ENCODE assay signal across 7 mouse cellular contexts in genomic region chr11:58959921-58960465, GRCm38 (mm10). TPM values are rescaled to one million over a fixed set of nuclear protein-coding genes. Genes with fewer than 3 reads are reported as not detected.
DNase-seq lines count a peak whose midpoint lies in the region; ATAC-seq and TF ChIP-seq lines count a peak whose summit lies in the region.

No protein-coding gene starts in this region.

- no peak overlapping the region for H3K9ac ChIP-seq in intestine, postnatal 0 days (ENCODE audit: low read depth, low read length)
- no peak overlapping the region; the same call in 1 of the 2 replicates for H3K9ac ChIP-seq in limb, embryonic 12.5 days (replicated peaks)
- H3K9ac ChIP-seq in midbrain, embryonic 13.5 days (replicated peaks), result peak overlapping the region; percentile 63

- peak; percentile 86 for DNase-seq in adrenal gland, postnatal 10 days
- DNase-seq in embryo, embryonic 10 days (ENCODE audit: low spot score), result peak; percentile 83
- peak; percentile 64 to 73 for DNase-seq in spleen, adult 18-20 months

- peak overlapping the region; percentile 76 for H3K4me2 ChIP-seq in intestine, postnatal 0 days (replicated peaks; ENCODE audit: low read depth)
- H3K4me2 ChIP-seq in limb, embryonic 12.5 days, result peak overlapping the region; percentile 65
- H3K4me2 ChIP-seq in midbrain, embryonic 13.5 days (replicated peaks), result peak overlapping the region; percentile 63

- peak; percentile 70 for ATAC-seq in granulocyte monocyte progenitor cell, adult 5-6 weeks (replicated peaks; ENCODE audit: poor library complexity, severe bottlenecking)
- ATAC-seq in intestine, postnatal 0 days, result peak; percentile 73
- ATAC-seq in limb, embryonic 12.5 days (ENCODE audit: insufficient number of reproducible peaks, insufficient read depth, low FRiP score, low TSS enrichment, low read depth), result peak; percentile 57
- peak; percentile 81 for ATAC-seq in midbrain, embryonic 13.5 days

- no peaks in the 10 kb centered on the region for H3K9me3 ChIP-seq in intestine, postnatal 0 days (ENCODE audit: control insufficient read depth)
- H3K9me3 ChIP-seq in limb, embryonic 12.5 days, result peaks cover 8% of the 10 kb centered on the region
- peaks cover 4% of the 10 kb centered on the region; the same call in 1 of the 2 replicates for H3K9me3 ChIP-seq in midbrain, embryonic 13.5 days

- H3K27me3 ChIP-seq in intestine, postnatal 0 days (replicated peaks; ENCODE audit: control insufficient read depth, insufficient read depth, low read length), result peaks cover 8% of the 10 kb centered on the region
- H3K27me3 ChIP-seq in limb, embryonic 12.5 days, result peaks cover 53% of the 10 kb centered on the region
- peaks cover 12% of the 10 kb centered on the region for H3K27me3 ChIP-seq in midbrain, embryonic 13.5 days

- H3K4me1 ChIP-seq in intestine, postnatal 0 days (replicated peaks; ENCODE audit: control insufficient read depth, insufficient read depth, low read length), result peaks cover 8% of the 10 kb centered on the region; the same call in 1 of the 2 replicates
- H3K4me1 ChIP-seq in limb, embryonic 12.5 days (replicated peaks), result peaks cover 26% of the 10 kb centered on the region
- H3K4me1 ChIP-seq in midbrain, embryonic 13.5 days (replicated peaks), result peaks cover 50% of the 10 kb centered on the region

- 2% methylated on average over 40 of the region's 40 CpGs for WGBS in intestine, postnatal 0 days
- WGBS in limb, embryonic 12.5 days, result 2% methylated on average over 40 of the region's 40 CpGs
- 5% methylated on average over 40 of the region's 40 CpGs for WGBS in midbrain, embryonic 13.5 days

- no peak overlapping the region for H3K27ac ChIP-seq in intestine, postnatal 0 days (ENCODE audit: low read depth, low read length)
- H3K27ac ChIP-seq in limb, embryonic 12.5 days, result no peak overlapping the region
- H3K27ac ChIP-seq in midbrain, embryonic 13.5 days, result peak overlapping the region; percentile 61

- H3K4me3 ChIP-seq in intestine, postnatal 0 days (ENCODE audit: low read depth, low read length), result peak overlapping the region; percentile 43
- peak overlapping the region; percentile 44 for H3K4me3 ChIP-seq in limb, embryonic 12.5 days (replicated peaks)
- H3K4me3 ChIP-seq in midbrain, embryonic 13.5 days (replicated peaks), result peak overlapping the region; percentile 50

- peaks cover 8% of the 10 kb centered on the region; the same call in 1 of the 2 replicates for H3K36me3 ChIP-seq in intestine, postnatal 0 days (ENCODE audit: control insufficient read depth, insufficient read depth)
- peaks cover 12% of the 10 kb centered on the region for H3K36me3 ChIP-seq in limb, embryonic 12.5 days
- peaks cover 12% of the 10 kb centered on the region for H3K36me3 ChIP-seq in midbrain, embryonic 13.5 days

- peak; percentile 60 for TF ChIP-seq CTCF in intestine, postnatal 0 days (IDR thresholded peaks at IDR 0.05; ENCODE audit: low read depth)

RNA-seq across cellular contexts. Expression of gene Hist3h2a, which starts 5.5 kb away (rescaled TPM):
- total RNA-seq in adrenal gland, postnatal 10 days (2021), result 10 to 100 TPM; 30.8 to 37.5 TPM
- 9.3 and 14.0 TPM in 2 replicates for total RNA-seq in granulocyte monocyte progenitor cell, adult 5-6 weeks (2014; fragmentation: Nextera tagmentation)
- 234 and 237 TPM in 2 replicates for total RNA-seq in granulocyte monocyte progenitor cell, adult 5-6 weeks (2017)
- polyA plus RNA-seq in intestine, postnatal 0 days (2015; fragmentation: Nextera tagmentation; extraction: Ambion mirVana), result 15.8 and 16.7 TPM in 2 replicates
- polyA plus RNA-seq in limb, embryonic 12.5 days (2016; fragmentation: Nextera tagmentation; extraction: Ambion mirVana), result 26.2 and 27.9 TPM in 2 replicates
- 149 and 155 TPM in 2 replicates for polyA plus RNA-seq in midbrain, embryonic 13.5 days (2015; fragmentation: Nextera tagmentation; extraction: Ambion mirVana)

RNA-seq across cellular contexts. Expression of gene Trim17, which starts 5.5 kb away (rescaled TPM):
- under 1 TPM; 0.09 TPM for total RNA-seq in adrenal gland, postnatal 10 days (2021)
- not detected in 2 replicates for total RNA-seq in granulocyte monocyte progenitor cell, adult 5-6 weeks (2014; fragmentation: Nextera tagmentation)
- 0.13 TPM in 1 of 2 replicates, not detected in the other for total RNA-seq in granulocyte monocyte progenitor cell, adult 5-6 weeks (2017)
- polyA plus RNA-seq in intestine, postnatal 0 days (2015; fragmentation: Nextera tagmentation; extraction: Ambion mirVana), result 0.08 and 0.12 TPM in 2 replicates
- polyA plus RNA-seq in limb, embryonic 12.5 days (2016; fragmentation: Nextera tagmentation; extraction: Ambion mirVana), result 0.80 and 0.93 TPM in 2 replicates
- polyA plus RNA-seq in midbrain, embryonic 13.5 days (2015; fragmentation: Nextera tagmentation; extraction: Ambion mirVana), result 1.1 and 1.3 TPM in 2 replicates

RNA-seq across cellular contexts. Expression of gene Hist3h2ba, which starts 11.3 kb away (rescaled TPM):
- total RNA-seq in adrenal gland, postnatal 10 days (2021), result 10 to 100 TPM; 23.0 to 32.1 TPM
- not detected in 2 replicates for total RNA-seq in granulocyte monocyte progenitor cell, adult 5-6 weeks (2014; fragmentation: Nextera tagmentation)
- total RNA-seq in granulocyte monocyte progenitor cell, adult 5-6 weeks (2017), result 1.5 and 2.3 TPM in 2 replicates
- polyA plus RNA-seq in intestine, postnatal 0 days (2015; fragmentation: Nextera tagmentation; extraction: Ambion mirVana), result 6.9 and 7.8 TPM in 2 replicates
- polyA plus RNA-seq in limb, embryonic 12.5 days (2016; fragmentation: Nextera tagmentation; extraction: Ambion mirVana), result 22.6 and 28.5 TPM in 2 replicates
- polyA plus RNA-seq in midbrain, embryonic 13.5 days (2015; fragmentation: Nextera tagmentation; extraction: Ambion mirVana), result 383 and 402 TPM in 2 replicates

RNA-seq across cellular contexts. Expression of gene Trim11, which starts 17.9 kb away (rescaled TPM):
- total RNA-seq in adrenal gland, postnatal 10 days (2021), result 10 to 100 TPM; 19.7 to 24.3 TPM
- total RNA-seq in granulocyte monocyte progenitor cell, adult 5-6 weeks (2014; fragmentation: Nextera tagmentation), result 29.0 and 32.3 TPM in 2 replicates
- 29.1 and 30.5 TPM in 2 replicates for total RNA-seq in granulocyte monocyte progenitor cell, adult 5-6 weeks (2017)
- polyA plus RNA-seq in intestine, postnatal 0 days (2015; fragmentation: Nextera tagmentation; extraction: Ambion mirVana), result 8.9 and 9.7 TPM in 2 replicates
- polyA plus RNA-seq in limb, embryonic 12.5 days (2016; fragmentation: Nextera tagmentation; extraction: Ambion mirVana), result 21.6 and 22.4 TPM in 2 replicates
- 18.7 and 21.9 TPM in 2 replicates for polyA plus RNA-seq in midbrain, embryonic 13.5 days (2015; fragmentation: Nextera tagmentation; extraction: Ambion mirVana)

RNA-seq across cellular contexts. Expression of gene Rnf187, which starts 21.3 kb away (rescaled TPM):
- 100 to 1,000 TPM; 154 to 156 TPM for total RNA-seq in adrenal gland, postnatal 10 days (2021)
- 78.6 and 79.3 TPM in 2 replicates for total RNA-seq in granulocyte monocyte progenitor cell, adult 5-6 weeks (2014; fragmentation: Nextera tagmentation)
- total RNA-seq in granulocyte monocyte progenitor cell, adult 5-6 weeks (2017), result 60.0 and 82.2 TPM in 2 replicates
- polyA plus RNA-seq in intestine, postnatal 0 days (2015; fragmentation: Nextera tagmentation; extraction: Ambion mirVana), result 113 and 117 TPM in 2 replicates
- polyA plus RNA-seq in limb, embryonic 12.5 days (2016; fragmentation: Nextera tagmentation; extraction: Ambion mirVana), result 306 and 315 TPM in 2 replicates
- 453 and 491 TPM in 2 replicates for polyA plus RNA-seq in midbrain, embryonic 13.5 days (2015; fragmentation: Nextera tagmentation; extraction: Ambion mirVana)

Comparison
In these comparisons a context has a peak if more than half of its experiments do, and no peak if none do; other contexts are left out.
1. RNA of gene Hist3h2ba, which starts 11.3 kb away (polyA plus RNA-seq): 383 to 402 TPM in midbrain, embryonic 13.5 days; 22.6 to 28.5 TPM in limb, embryonic 12.5 days and 6.9 to 7.8 TPM in intestine, postnatal 0 days; every median in the first group is over 10 times any median in the second.
2. Peak in every context shown above with its lines, with median percentiles within 50 percentile points of each other: DNase-seq, ATAC-seq, H3K4me2 ChIP-seq and H3K4me3 ChIP-seq.